Mouse (Mus musculus) retina, postnatal 1 day (tissue): ENCODE data around the gene Rnf17.

Experiments
- DNase-seq: peaks from one replicate; pipeline ENCODE4 v3.0.0-alpha.2; 2012

Gene Rnf17

DNA sequence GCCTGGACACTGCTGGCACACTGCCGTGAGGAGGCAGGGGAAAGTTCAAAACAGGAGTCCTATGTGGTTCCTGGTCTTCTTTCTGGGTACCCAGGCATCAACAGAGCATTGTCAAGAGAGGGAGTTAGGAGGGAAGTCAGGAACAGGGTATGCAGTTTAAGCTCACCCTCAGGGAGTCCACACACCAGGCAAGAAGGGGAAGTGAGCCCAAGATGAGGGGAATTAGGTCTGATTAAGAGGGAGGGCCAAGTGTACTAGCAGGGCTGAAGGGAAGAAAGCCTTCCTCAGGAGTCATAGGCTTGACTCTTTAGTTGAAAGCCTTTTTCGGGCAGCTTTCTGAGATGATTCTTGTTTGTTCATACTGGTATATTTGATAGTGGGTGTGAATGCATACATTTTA lies 112.4 kb downstream of the Rnf17 start:
- no peak for DNase-seq

DNA sequence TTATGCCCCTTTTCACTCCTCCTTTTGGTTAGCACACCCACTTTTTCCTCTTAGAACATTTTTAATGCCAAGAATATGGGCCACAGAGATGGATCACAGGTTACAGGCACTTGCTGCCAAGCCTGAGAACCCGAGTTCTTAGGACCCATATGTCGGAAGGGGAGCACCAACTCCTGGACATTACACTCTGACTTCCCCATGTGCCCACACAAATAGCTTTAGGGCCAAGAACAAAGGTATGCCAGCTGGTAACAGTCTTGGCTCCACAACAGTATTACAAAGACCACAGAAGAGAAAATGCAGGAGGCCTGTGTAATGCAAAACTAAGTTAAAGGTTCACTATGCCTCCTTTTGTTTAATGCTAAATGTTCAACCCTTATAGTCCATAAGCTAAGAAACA lies 128.4 kb downstream of the Rnf17 start:
- no peak for DNase-seq

DNA sequence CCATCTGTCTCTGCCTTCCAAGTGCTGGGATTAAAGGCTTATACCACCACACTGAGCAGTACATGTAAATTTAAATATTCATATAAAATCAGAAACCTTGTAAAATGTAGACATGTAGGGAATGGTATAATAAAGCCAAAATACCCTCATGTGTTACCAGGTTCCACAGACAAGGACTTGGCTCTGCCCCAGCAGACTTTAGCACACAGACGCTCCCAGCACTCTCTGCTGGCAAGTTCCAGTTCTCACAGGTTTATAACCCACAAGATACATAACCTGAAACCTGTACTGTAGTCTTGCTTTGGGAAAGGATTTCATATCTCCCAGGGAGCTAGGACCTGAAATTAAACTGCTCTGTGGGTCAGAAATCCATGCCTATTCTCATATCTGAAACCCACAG lies 142.6 kb downstream of the Rnf17 start:
- DNase-seq, result no peak

DNA sequence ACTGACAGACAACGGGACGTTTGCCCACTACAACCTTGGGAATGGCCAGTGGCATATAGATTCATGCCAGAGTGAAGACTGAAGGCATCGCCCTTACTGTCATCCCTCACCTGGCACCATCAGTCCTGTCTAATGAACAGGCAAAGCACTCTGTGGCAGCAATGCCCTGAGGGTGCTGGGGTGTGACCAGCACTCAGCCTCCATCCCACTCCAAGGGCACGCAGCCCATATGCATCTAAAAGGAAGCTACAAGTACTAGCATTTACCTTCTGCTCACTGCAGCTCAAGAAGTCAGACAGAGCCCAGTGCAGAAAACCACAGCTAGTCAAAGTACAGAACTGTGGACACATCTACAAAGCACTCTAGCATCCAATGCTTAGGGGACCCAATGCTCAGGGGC lies 143.1 kb downstream of the Rnf17 start:
- DNase-seq, result no peak

DNA sequence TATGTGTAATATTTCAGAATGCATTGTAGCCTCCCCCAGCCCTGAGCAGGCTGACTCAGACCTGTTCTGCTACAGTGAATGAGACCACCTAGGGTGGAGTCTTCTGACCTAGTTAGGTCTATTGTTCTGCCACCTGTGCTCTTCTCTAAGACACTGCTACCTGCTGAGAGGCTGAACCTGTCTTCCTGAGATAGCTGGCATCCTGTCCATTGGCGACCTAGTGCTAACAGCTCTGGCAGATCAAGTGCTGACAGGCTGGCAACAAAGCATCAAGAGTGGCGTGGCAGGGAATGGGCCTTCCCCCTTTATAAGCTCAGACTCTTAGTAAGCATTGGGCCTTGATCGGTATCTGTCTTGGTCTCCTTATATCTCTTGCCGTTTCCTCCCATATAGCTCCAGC lies 148.6 kb downstream of the Rnf17 start:
- DNase-seq, result no peak

DNA sequence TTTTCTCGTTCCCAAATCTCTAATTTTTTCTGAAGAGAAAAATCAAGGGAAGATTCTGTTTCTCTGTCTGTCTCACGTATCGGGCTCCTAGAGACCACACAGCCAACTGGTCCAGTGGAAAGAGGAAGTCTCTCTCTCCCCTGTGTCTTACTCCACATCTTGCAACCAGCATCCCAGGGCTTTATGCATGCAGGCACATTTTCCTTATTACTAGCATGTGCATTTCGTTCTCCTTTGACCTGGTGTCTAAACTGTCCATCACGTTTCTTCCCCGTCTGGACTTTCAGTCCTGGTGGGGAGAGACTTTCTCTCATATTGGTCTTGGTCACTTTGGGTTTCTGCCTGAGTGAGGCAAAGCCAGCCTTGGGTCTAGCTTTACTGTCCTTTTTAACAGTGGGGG lies 150.5 kb downstream of the Rnf17 start:
- no peak for DNase-seq

DNA sequence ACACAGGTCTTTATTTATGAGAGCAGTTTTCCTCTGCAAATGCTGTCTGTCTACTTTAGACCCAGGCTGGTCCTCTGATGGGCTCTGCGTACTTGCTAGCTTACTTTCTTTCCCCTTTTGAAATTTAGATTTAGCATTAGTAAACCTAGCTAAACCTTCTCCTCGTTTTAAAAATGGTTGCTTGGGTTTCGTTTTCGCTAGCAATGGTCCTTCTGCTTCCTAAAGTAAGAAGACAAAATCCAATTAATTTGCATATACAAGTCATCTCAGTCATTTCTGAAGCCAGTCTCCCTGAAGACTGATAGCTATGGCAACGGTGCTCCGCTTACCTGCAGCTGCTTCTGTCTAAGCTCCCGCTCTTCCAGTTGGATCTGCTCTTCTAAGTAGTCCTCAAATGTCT lies 150.9 kb downstream of the Rnf17 start:
- no peak for DNase-seq

DNA sequence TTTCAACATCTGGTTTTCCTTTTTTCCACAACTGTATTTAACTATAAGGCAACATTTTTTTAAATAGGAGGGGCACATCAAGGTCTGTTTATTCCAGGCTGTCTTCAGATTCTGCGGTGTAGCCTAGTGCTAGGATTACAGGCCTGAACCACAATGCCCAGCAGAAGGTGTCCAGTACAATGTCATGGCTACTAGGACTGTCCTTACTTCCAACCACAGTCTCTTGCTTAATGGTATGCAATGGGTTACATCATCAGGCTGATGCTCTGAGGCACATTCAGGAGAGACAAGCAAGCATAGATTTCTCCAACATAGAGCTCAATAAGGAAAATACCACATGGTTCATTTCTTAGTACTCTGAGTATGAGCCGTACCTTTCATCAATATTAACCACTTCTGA lies 152.3 kb downstream of the Rnf17 start:
- no peak for DNase-seq

DNA sequence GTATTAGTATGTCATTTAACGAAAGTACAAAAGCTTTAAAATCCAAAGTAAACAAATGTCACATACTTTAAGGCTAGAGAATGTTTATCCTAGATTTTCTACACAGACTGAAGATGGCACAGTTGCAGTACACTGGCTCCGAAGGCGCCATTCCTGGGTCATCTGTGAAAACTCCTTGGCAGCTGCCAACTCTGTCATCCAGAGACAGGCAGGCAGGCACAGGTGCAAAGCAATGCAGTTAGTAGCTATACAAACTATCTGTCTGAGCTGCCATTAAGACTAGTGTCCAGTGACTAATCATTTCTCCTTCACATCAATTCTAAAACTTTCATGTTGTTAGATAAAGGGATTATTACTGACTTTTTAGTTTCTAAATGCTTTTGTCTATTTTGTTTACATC lies 156.8 kb downstream of the Rnf17 start:
- DNase-seq, result no peak

DNA sequence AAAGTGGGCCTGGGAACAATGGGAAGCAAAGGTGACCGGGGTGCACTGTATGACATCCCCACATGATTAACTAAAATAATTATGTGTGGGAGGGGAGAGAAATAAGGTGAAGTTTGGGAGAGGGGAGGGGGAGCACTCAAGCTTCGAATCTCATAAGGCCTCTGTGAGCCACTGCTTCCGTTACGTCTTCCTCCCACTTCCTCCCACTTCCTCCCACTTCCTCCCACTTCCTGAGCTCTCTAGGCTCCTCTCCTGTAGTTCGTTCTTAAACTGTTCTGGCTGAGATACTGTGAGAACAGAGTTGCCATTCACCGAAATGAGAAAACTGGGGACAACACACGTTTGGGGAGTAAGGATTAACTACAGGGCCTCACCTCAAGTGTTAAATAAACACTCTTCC lies 165.1 kb downstream of the Rnf17 start:
- no peak for DNase-seq

DNA sequence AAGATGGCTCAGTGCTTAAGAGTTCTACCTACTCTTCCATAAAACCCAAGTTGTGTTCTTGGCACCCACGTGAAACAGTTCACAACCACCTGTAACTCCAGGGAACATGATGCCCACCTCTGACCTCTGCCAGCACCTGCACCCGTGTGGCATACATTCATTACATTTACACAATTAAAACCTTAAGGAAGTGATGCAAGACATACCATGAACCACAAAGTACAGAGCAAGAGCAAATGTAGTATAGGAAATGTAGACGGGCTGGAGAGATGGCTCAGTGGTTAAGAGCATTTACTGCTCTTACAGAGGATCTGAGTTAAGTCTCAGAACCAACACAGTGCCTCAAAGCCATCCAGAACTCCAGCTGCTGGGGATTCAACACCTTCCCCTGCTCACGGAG lies 166.7 kb downstream of the Rnf17 start:
- DNase-seq, result no peak

DNA sequence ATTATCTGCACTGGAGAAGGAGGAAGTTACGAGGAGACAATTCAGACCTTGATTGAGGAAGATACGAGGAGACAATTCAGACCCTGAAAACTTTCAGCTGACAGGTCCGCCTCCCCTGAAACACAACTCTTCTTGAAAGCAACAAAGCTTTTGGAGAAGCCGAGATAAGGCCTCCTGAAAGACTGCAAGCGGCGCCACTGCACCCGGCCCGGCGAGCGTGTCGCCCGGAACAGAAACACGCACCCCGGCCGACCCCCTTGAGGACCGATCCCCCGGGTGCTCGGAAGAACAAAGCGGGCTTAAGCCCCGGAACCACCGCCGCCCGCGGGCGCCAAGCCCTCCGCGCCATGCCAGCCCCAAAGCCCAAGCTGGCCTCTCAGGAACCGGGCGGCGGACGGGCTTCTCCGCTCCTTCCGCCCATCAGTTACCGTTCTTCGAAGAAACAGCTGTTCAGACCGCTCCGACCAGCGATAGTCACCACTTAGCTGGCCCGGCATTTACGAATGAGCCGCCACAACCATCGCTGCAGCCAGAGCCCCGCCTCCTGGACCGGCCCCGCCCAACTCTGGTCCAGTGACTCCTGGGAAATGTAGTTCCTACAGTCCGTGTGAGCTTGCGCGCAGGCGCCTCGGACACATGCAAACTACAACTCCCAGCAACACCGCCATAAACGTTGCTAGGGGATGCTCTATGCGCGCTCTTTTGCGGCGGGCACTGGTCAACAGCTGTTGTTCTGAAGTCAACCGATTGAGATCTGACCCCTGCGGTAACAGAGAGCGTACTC lies 169.1 kb downstream of the Rnf17 start:
- peak; percentile 98 for DNase-seq

DNA sequence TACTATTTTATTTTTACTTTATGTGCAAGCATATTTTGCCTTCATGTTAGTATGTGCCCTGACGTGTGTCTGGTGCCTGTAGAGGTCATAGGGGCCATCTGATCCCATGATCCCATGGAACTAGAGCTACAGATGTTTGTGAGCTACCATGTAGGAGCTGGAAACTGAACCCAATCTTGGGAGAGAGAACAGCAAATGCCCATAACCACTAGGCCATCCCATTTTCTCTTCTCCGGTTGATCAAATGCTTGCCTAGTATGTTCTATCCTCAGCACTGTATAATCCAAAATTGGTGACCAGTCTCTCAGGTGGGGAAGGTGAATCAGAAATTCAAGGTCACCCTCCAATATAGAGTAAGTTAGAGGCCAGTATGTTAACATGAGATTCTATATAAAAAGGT lies 170.2 kb downstream of the Rnf17 start:
- no peak for DNase-seq
